Mouse (Mus musculus): ENCODE measurements around the gene Runx2. TPM values are rescaled to one million over a fixed set of nuclear protein-coding genes. Genes with fewer than 3 reads are reported as not detected.
A peak's percentile ranks its signal among the peaks of the same experiment; 100 is the strongest.

Runx2 gene
- polyA plus RNA-seq, 1 experiment from 2014 or later: 0.55 TPM

DNA sequence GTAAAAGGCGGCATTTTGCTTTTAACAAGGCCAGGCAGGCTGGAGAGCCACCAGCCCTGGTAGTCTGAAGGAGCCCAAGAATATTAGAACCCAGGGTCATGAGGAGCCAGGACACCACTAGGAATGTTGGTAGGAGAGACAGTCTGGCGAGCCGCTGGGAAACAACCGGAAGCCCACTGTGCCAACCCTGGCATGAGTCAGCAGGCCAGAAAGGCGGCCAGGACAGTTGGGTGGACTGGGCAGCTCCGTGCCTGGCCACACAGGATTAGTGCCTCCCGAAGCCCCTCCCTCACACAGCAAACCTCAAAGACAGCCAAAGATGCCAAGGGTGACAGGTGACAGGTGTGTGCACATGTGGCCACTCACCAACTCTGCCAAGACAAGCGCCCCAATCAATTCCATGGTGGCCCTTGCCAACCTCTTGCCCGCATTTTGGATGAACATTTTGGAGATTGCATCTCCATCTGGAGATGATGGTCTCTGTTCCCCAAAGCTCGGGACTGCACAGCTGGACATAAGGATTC is 309.7 kb downstream of the Runx2 start:
- no peak overlapping the region for H3K27ac ChIP-seq (replicated peaks; ENCODE audit: low read depth, low read length)
- H3K4me2 ChIP-seq (ENCODE audit: low read length): no peak overlapping the region
- WGBS: 91% methylated on average over 10 of the region's 10 CpGs

GRCm38 (mm10) chr17:44502176-44502575 is 312.4 kb downstream of the Runx2 start:
- 94% methylated on average over 5 of the region's 5 CpGs for WGBS
- Histone ChIP-seq H3K4me1 (ENCODE audit: control insufficient read depth, insufficient read depth, low read length) (no peaks in the 10 kb centered on the region), H3K9me3 (ENCODE audit: control insufficient read depth, low read length) (no peaks in the 10 kb centered on the region), H3K27me3 (ENCODE audit: control insufficient read depth, insufficient read depth, low read length) (no peaks in the 10 kb centered on the region), H3K9ac (replicated peaks; ENCODE audit: low read length) (no peak overlapping the region), H3K4me3 (replicated peaks; ENCODE audit: low read depth, low read length) (no peak overlapping the region), H3K36me3 (ENCODE audit: control insufficient read depth, insufficient read depth, low read length) (no peaks in the 10 kb centered on the region), H3K27ac (replicated peaks; ENCODE audit: low read depth, low read length) (no peak overlapping the region), H3K4me2 (ENCODE audit: low read length) (no peak overlapping the region)
- no peak for DNase-seq
- no peak for ATAC-seq (ENCODE audit: low FRiP score, low TSS enrichment)

More for the DNA sequence above, 309.7 kb downstream of the Runx2 start:
- ATAC-seq (ENCODE audit: low FRiP score, low TSS enrichment) (no peak), DNase-seq (no peak)
- H3K36me3 ChIP-seq (ENCODE audit: control insufficient read depth, insufficient read depth, low read length): no peaks in the 10 kb centered on the region
- H3K4me1 ChIP-seq (ENCODE audit: control insufficient read depth, insufficient read depth, low read length): peaks cover 8% of the 10 kb centered on the region; the same call in 1 of the 2 replicates
- no peak overlapping the region for H3K9ac ChIP-seq (replicated peaks; ENCODE audit: low read length)
- H3K4me3 ChIP-seq (replicated peaks; ENCODE audit: low read depth, low read length): no peak overlapping the region
- no peaks in the 10 kb centered on the region for H3K27me3 ChIP-seq (ENCODE audit: control insufficient read depth, insufficient read depth, low read length)
- H3K9me3 ChIP-seq (ENCODE audit: control insufficient read depth, low read length): no peaks in the 10 kb centered on the region

GRCm38 (mm10) chr17:44500306-44500899 is 314.2 kb downstream of the Runx2 start:
- no peaks in the 10 kb centered on the region for H3K4me1 ChIP-seq (ENCODE audit: control insufficient read depth, insufficient read depth, low read length)
- peak; percentile 8 for DNase-seq
- 83% methylated on average over 11 of the region's 11 CpGs for WGBS
- H3K36me3 ChIP-seq (ENCODE audit: control insufficient read depth, insufficient read depth, low read length): no peaks in the 10 kb centered on the region
- no peak overlapping the region for H3K9ac ChIP-seq (replicated peaks; ENCODE audit: low read length)
- H3K9me3 ChIP-seq (ENCODE audit: control insufficient read depth, low read length): no peaks in the 10 kb centered on the region
- H3K27ac ChIP-seq (replicated peaks; ENCODE audit: low read depth, low read length): no peak overlapping the region
- ATAC-seq (ENCODE audit: low FRiP score, low TSS enrichment): no peak
- H3K4me2 ChIP-seq (ENCODE audit: low read length): no peak overlapping the region
- no peak overlapping the region for H3K4me3 ChIP-seq (replicated peaks; ENCODE audit: low read depth, low read length)
- no peaks in the 10 kb centered on the region for H3K27me3 ChIP-seq (ENCODE audit: control insufficient read depth, insufficient read depth, low read length)

- Histone ChIP-seq H3K27ac (replicated peaks; ENCODE audit: low read depth, low read length) (no peak overlapping the region), H3K36me3 (ENCODE audit: control insufficient read depth, insufficient read depth, low read length) (no peaks in the 10 kb centered on the region), H3K27me3 (ENCODE audit: control insufficient read depth, insufficient read depth, low read length) (no peaks in the 10 kb centered on the region), H3K4me1 (ENCODE audit: control insufficient read depth, insufficient read depth, low read length) (no peaks in the 10 kb centered on the region), H3K4me3 (replicated peaks; ENCODE audit: low read depth, low read length) (no peak overlapping the region), H3K4me2 (ENCODE audit: low read length) (no peak overlapping the region), H3K9me3 (ENCODE audit: control insufficient read depth, low read length) (no peaks in the 10 kb centered on the region), H3K9ac (replicated peaks; ENCODE audit: low read length) (no peak overlapping the region)
- DNase-seq (no peak), ATAC-seq (ENCODE audit: low FRiP score, low TSS enrichment) (no peak)
- 85% methylated on average over 11 of the region's 11 CpGs for WGBS
These were observed 324.3 kb downstream of the Runx2 start for GRCm38 (mm10) chr17:44490164-44490794.

DNA sequence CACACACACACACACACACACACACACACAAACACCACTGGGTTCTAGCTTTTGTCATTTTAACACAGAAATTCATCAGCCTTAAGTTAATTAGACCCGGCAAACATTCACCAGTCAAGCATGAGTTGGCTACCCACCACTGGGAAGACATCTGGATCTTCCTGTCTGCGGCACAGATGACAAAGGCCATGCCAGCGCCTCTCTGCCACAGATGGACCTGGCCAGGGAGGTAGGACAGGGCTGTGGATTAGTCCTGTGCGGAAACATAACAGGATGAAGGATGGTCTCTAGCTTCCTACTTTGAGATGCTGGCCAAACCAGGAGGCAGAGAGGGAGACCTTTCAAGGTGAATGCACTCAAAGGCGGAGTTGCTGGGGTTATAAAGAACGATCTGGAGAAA is 325.3 kb downstream of the Runx2 start:
- Histone ChIP-seq H3K27me3 (ENCODE audit: control insufficient read depth, insufficient read depth, low read length) (no peaks in the 10 kb centered on the region), H3K27ac (replicated peaks; ENCODE audit: low read depth, low read length) (no peak overlapping the region), H3K4me1 (ENCODE audit: control insufficient read depth, insufficient read depth, low read length) (no peaks in the 10 kb centered on the region), H3K4me2 (ENCODE audit: low read length) (no peak overlapping the region), H3K36me3 (ENCODE audit: control insufficient read depth, insufficient read depth, low read length) (no peaks in the 10 kb centered on the region), H3K9ac (replicated peaks; ENCODE audit: low read length) (no peak overlapping the region), H3K4me3 (replicated peaks; ENCODE audit: low read depth, low read length) (no peak overlapping the region), H3K9me3 (ENCODE audit: control insufficient read depth, low read length) (no peaks in the 10 kb centered on the region)
- ATAC-seq (ENCODE audit: low FRiP score, low TSS enrichment): no peak
- WGBS: 82% methylated on average over 6 of the region's 6 CpGs
- DNase-seq: no peak

DNA sequence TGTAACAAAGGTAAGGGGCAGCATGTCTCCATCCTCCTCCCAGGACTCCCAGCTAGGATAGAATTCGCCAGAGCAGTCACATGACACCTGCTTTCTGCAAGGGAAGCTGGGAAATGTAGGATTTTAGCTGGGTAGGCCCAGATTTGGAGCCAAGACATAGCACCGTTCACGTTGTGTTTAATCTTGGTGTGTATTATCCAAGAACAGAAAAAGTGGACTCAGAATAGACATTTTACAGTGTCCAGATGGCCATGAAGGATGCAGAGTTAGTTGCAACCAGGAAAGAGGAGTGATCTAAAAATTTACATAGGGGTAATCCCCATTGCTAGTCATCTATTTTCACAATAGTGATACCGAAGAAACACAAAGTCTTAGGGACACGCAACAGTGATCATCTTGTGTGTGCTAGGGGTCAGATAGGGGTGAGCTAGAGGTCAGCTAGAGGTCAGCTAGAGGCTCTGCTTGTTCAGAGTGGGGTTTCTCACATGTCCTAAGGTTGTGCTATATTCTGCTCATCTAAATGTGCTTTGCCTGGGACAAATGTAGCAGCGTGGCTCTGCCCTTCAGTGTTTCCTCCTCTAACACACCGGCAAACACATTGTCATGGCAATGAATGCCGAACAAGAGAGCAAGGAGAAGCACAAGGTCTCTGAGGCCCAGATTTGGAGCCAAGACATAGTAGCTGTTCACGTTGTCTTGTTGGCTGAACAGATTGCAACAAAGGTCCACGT is 326.9 kb downstream of the Runx2 start:
- H3K27me3 ChIP-seq (ENCODE audit: control insufficient read depth, insufficient read depth, low read length): no peaks in the 10 kb centered on the region
- no peak overlapping the region for H3K9ac ChIP-seq (replicated peaks; ENCODE audit: low read length)
- H3K36me3 ChIP-seq (ENCODE audit: control insufficient read depth, insufficient read depth, low read length): no peaks in the 10 kb centered on the region
- 80% methylated on average over 10 of the region's 10 CpGs for WGBS
- ATAC-seq (ENCODE audit: low FRiP score, low TSS enrichment) (no peak), DNase-seq (peak; percentile 41)
- H3K4me1 ChIP-seq (ENCODE audit: control insufficient read depth, insufficient read depth, low read length): no peaks in the 10 kb centered on the region
- H3K27ac ChIP-seq (replicated peaks; ENCODE audit: low read depth, low read length): no peak overlapping the region
- no peak overlapping the region for H3K4me3 ChIP-seq (replicated peaks; ENCODE audit: low read depth, low read length)
- no peak overlapping the region for H3K4me2 ChIP-seq (ENCODE audit: low read length)
- H3K9me3 ChIP-seq (ENCODE audit: control insufficient read depth, low read length): no peaks in the 10 kb centered on the region

DNA sequence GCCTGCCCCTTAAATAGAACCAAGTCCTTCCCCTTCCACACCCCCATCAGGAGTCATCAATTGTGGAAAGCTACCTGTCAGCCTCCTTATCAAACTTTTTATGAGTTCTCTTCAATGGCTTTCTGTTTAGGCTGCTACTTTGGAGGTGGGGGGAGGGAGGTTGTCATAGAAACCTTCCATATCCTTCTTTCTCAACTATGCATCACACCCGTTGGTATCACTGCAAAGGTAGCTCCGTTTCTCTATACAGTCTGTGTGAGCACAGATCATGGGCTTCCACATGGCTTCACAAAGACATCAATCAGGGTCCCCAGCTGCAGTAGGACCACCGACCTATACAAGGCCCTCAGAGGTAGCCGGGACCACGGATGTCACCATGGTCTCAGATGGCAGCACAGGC is 329.3 kb downstream of the Runx2 start:
- no peak for DNase-seq
- Histone ChIP-seq H3K27ac (replicated peaks; ENCODE audit: low read depth, low read length) (no peak overlapping the region), H3K27me3 (ENCODE audit: control insufficient read depth, insufficient read depth, low read length) (no peaks in the 10 kb centered on the region), H3K4me1 (ENCODE audit: control insufficient read depth, insufficient read depth, low read length) (no peaks in the 10 kb centered on the region), H3K9ac (replicated peaks; ENCODE audit: low read length) (no peak overlapping the region), H3K4me3 (replicated peaks; ENCODE audit: low read depth, low read length) (no peak overlapping the region), H3K36me3 (ENCODE audit: control insufficient read depth, insufficient read depth, low read length) (no peaks in the 10 kb centered on the region), H3K4me2 (ENCODE audit: low read length) (no peak overlapping the region), H3K9me3 (ENCODE audit: control insufficient read depth, low read length) (no peaks in the 10 kb centered on the region)
- WGBS: 89% methylated on average over 5 of the region's 5 CpGs
- no peak for ATAC-seq (ENCODE audit: low FRiP score, low TSS enrichment)

DNA sequence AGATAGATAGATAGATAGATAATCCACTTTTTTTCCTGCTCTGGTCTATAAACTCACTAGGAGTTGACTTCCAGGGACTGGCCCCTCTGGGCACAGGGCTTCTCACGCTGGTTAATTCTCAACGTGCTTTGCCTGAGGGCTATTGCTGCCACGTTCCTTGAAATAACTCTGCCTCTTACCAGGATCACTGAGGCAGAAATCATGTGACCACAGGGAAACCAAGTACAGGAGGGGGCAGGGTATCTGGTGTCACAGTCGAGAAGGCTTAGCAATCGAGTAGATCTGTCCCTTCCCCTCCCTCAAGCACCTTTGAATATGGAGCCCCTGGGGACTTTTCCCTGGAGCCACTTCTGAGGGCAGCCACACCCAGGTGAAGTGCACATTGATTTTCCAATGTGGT is 334.7 kb downstream of the Runx2 start:
- Histone ChIP-seq H3K4me3 (replicated peaks; ENCODE audit: low read depth, low read length) (no peak overlapping the region), H3K27ac (replicated peaks; ENCODE audit: low read depth, low read length) (no peak overlapping the region), H3K4me2 (ENCODE audit: low read length) (no peak overlapping the region), H3K9me3 (ENCODE audit: control insufficient read depth, low read length) (no peaks in the 10 kb centered on the region), H3K36me3 (ENCODE audit: control insufficient read depth, insufficient read depth, low read length) (no peaks in the 10 kb centered on the region), H3K4me1 (ENCODE audit: control insufficient read depth, insufficient read depth, low read length) (no peaks in the 10 kb centered on the region), H3K9ac (replicated peaks; ENCODE audit: low read length) (no peak overlapping the region), H3K27me3 (ENCODE audit: control insufficient read depth, insufficient read depth, low read length) (no peaks in the 10 kb centered on the region)
- no peak for DNase-seq
- ATAC-seq (ENCODE audit: low FRiP score, low TSS enrichment): no peak
- WGBS: 44% methylated on average over 5 of the region's 5 CpGs

Measured in midbrain, embryonic 14.5 days (tissue).